Mouse (Mus musculus) forebrain, embryonic 15.5 days (tissue): Measurements from ENCODE around the gene 4933428M09Rik. TPM values are rescaled to one million over a fixed set of nuclear protein-coding genes. Genes with fewer than 3 reads are reported as not detected.

Experiments
- ATAC-seq: fragments of 200-750 bp; cut with Nextera tagmentation; replicated peaks from 2 replicates; pipeline ENCODE4 v1.8.0; 2017; ENCODE audit warnings: mild to moderate bottlenecking, moderate TSS enrichment, moderate library complexity
- H3K27ac ChIP-seq: fragments of 300-500 bp; sonication (generic); replicated peaks from 2 replicates; pipeline ENCODE4 v1.5.1; 2015; ENCODE audit warnings: mild to moderate bottlenecking, inconsistent platforms
- H3K27me3 ChIP-seq: fragments of 300-500 bp; sonication (generic); 2 replicates; pipeline ENCODE4 v1.6.1; 2015; ENCODE audit warnings: inconsistent platforms
- H3K36me3 ChIP-seq: fragments of 300-500 bp; sonication (generic); 2 replicates; pipeline ENCODE4 v1.6.1; 2015; ENCODE audit warnings: mild to moderate bottlenecking, inconsistent platforms
- H3K4me1 ChIP-seq: fragments of 300-500 bp; sonication (generic); 2 replicates; pipeline ENCODE4 v1.6.1; 2015; ENCODE audit warnings: inconsistent platforms
- H3K4me2 ChIP-seq: fragments of 300-500 bp; sonication (generic); replicated peaks from 2 replicates; pipeline ENCODE4 v1.6.1; 2015; ENCODE audit warnings: mild to moderate bottlenecking, inconsistent platforms
- H3K4me3 ChIP-seq: fragments of 300-500 bp; sonication (generic); 2 replicates; pipeline ENCODE4 v1.5.1; 2015; ENCODE audit warnings: mild to moderate bottlenecking, inconsistent platforms
- H3K9ac ChIP-seq: fragments of 300-500 bp; sonication (generic); replicated peaks from 2 replicates; pipeline ENCODE4 v1.6.1; 2015; ENCODE audit warnings: mild to moderate bottlenecking, inconsistent platforms
- H3K9me3 ChIP-seq: fragments of 300-500 bp; sonication (generic); 2 replicates; pipeline ENCODE4 v1.6.1; 2016; ENCODE audit warnings: inconsistent platforms
- WGBS: fragments of 180-500 bp; shearing (Covaris S2); methylation state at CpG from one replicate; pipeline ENCODE4 v1.1.7; 2015; ENCODE audit warnings: mixed read lengths; 5-methylcytosine and 5-hydroxymethylcytosine counted together
- polyA plus RNA-seq: library from polyadenylated mRNA; unstranded; fragments of >200 nt; fragmentation: Nextera tagmentation; extraction: Ambion mirVana; gene quantifications from 2 replicates; pipeline ENCODE4 v1.2.1, GENCODE M21; 2015

4933428M09Rik gene
- polyA plus RNA-seq, 1 experiment from 2014 or later = not detected

DNA sequence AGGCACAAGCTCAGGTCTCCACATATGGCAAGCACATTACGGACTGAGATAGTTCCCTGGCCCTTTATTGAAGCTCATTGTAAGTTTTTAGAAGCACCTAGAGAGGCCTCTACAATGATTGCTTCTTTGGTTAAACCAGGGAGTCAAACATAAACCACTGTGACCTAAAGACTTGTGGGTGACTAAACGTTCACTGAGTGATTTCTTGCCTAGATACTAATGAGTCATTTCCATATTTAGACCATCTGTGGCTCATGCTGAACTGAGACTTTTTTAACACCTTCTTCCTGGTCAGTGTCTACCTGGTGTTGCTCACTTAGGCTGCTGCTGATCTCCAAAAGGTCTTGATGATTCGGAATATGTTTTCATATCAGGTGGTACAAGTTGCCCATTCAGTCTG is 42.9 kb downstream of the 4933428M09Rik start:
- H3K27ac ChIP-seq = no peak overlapping the region
- WGBS = 81% methylated on average over 3 of the region's 3 CpGs
- H3K4me3 ChIP-seq = no peak overlapping the region
- no peaks in the 10 kb centered on the region for H3K36me3 ChIP-seq
- no peaks in the 10 kb centered on the region for H3K27me3 ChIP-seq
- H3K4me1 ChIP-seq = peaks cover 5% of the 10 kb centered on the region; the same call in 1 of the 2 replicates
- H3K4me2 ChIP-seq = no peak overlapping the region
- H3K9me3 ChIP-seq = no peaks in the 10 kb centered on the region
- no peak overlapping the region for H3K9ac ChIP-seq
- no peak for ATAC-seq

Other genes with a start within 250 kb of the 4933428M09Rik start
- gene Serpina7, start 94.0 kb upstream of the 4933428M09Rik start, polyA plus RNA-seq = not detected in 2 replicates
- not detected in 2 replicates for gene 4930513O06Rik, start 93.0 kb upstream of the 4933428M09Rik start, polyA plus RNA-seq
- 7.6 and 8.3 TPM in 2 replicates for gene Mum1l1, start 30.8 kb downstream of the 4933428M09Rik start, polyA plus RNA-seq
- not detected in 2 replicates for gene Trap1a, start 154.5 kb downstream of the 4933428M09Rik start, polyA plus RNA-seq